Mouse (Mus musculus) embryonic facial prominence, embryonic 12.5 days (tissue): ENCODE data around the gene Ddx4. TPM values are rescaled to one million over a fixed set of nuclear protein-coding genes. Genes with fewer than 3 reads are reported as not detected.
"Not testable (repeated sequence)": the region's sequence is repeated elsewhere in the genome, so short reads cannot be mapped to it uniquely, and the experiment has no call there.

ENCODE experiments used
- ATAC-seq: fragments of 200-750 bp; cut with Nextera tagmentation; 2 replicates; pipeline ENCODE4 v1.8.0; 2017; ENCODE audit not compliant: insufficient number of reproducible peaks, insufficient read depth, low FRiP score, low TSS enrichment
- H3K27ac ChIP-seq: fragments of 300-500 bp; sonication (generic); 2 replicates; pipeline ENCODE4 v1.5.1; 2016; ENCODE audit warnings: mild to moderate bottlenecking
- H3K27me3 ChIP-seq: fragments of 300-500 bp; sonication (generic); 2 replicates; pipeline ENCODE4 v1.6.1; 2016; ENCODE audit warnings: mild to moderate bottlenecking, moderate library complexity
- H3K36me3 ChIP-seq: fragments of 300-500 bp; sonication (generic); 2 replicates; pipeline ENCODE4 v1.6.1; 2016; ENCODE audit warnings: mild to moderate bottlenecking
- H3K4me1 ChIP-seq: fragments of 300-500 bp; sonication (generic); 2 replicates; pipeline ENCODE4 v1.6.1; 2016
- H3K4me2 ChIP-seq: fragments of 300-500 bp; sonication (generic); replicated peaks from 2 replicates; pipeline ENCODE4 v1.6.1; 2016; ENCODE audit warnings: mild to moderate bottlenecking, moderate library complexity
- H3K4me3 ChIP-seq: fragments of 300-500 bp; sonication (generic); 2 replicates; pipeline ENCODE4 v1.5.1; 2016; ENCODE audit warnings: mild to moderate bottlenecking
- H3K9ac ChIP-seq: fragments of 300-500 bp; sonication (generic); 2 replicates; pipeline ENCODE4 v1.6.1; 2016; ENCODE audit warnings: mild to moderate bottlenecking, moderate library complexity
- H3K9me3 ChIP-seq: fragments of 300-500 bp; sonication (generic); 2 replicates; pipeline ENCODE4 v1.6.1; 2016; ENCODE audit warnings: mild to moderate bottlenecking, moderate library complexity
- WGBS: fragments of 180-500 bp; shearing (Covaris S2); methylation state at CpG from one replicate; pipeline ENCODE4 v1.1.7; 2016; 5-methylcytosine and 5-hydroxymethylcytosine counted together
- polyA plus RNA-seq: library from polyadenylated mRNA; unstranded; fragments of >200 nt; fragmentation: Nextera tagmentation; extraction: Ambion mirVana; gene quantifications from 2 replicates; pipeline ENCODE4 v1.2.1, GENCODE M21; 2016

Ddx4 gene
- polyA plus RNA-seq, 1 experiment from 2014 or later, result 0.92 TPM

GRCm38 (mm10) chr13:112625566-112625965, 26.7 kb downstream of the Ddx4 start:
- Histone ChIP-seq H3K4me2 (no peak overlapping the region), H3K9me3 (no peaks in the 10 kb centered on the region), H3K27me3 (no peaks in the 10 kb centered on the region), H3K27ac (no peak overlapping the region), H3K4me3 (no peak overlapping the region), H3K9ac (no peak overlapping the region), H3K4me1 (no peaks in the 10 kb centered on the region), H3K36me3 (no peaks in the 10 kb centered on the region)
- ATAC-seq, result no peak

GRCm38 (mm10) chr13:112624622-112625021, 27.7 kb downstream of the Ddx4 start:
- Histone ChIP-seq H3K4me3 (no peak overlapping the region), H3K4me2 (no peak overlapping the region), H3K9me3 (no peaks in the 10 kb centered on the region), H3K27me3 (no peaks in the 10 kb centered on the region), H3K9ac (no peak overlapping the region), H3K27ac (no peak overlapping the region), H3K36me3 (no peaks in the 10 kb centered on the region), H3K4me1 (no peaks in the 10 kb centered on the region)
- WGBS, result 85% methylated on average over 3 of the region's 3 CpGs
- no peak for ATAC-seq

- no peak overlapping the region for H3K4me3 ChIP-seq
- H3K4me1 ChIP-seq, result no peaks in the 10 kb centered on the region
- no peak overlapping the region for H3K9ac ChIP-seq
- no peaks in the 10 kb centered on the region for H3K36me3 ChIP-seq
- no peaks in the 10 kb centered on the region for H3K9me3 ChIP-seq
- no peak overlapping the region for H3K27ac ChIP-seq
- no peak overlapping the region for H3K4me2 ChIP-seq
- no peak for ATAC-seq
- H3K27me3 ChIP-seq, result no peaks in the 10 kb centered on the region
- WGBS, result 73% methylated on average over 7 of the region's 7 CpGs
Observed at GRCm38 (mm10) chr13:112623656-112624055, 28.6 kb downstream of the Ddx4 start.

- Histone ChIP-seq H3K27me3 (no peaks in the 10 kb centered on the region), H3K36me3 (no peaks in the 10 kb centered on the region), H3K4me3 (no peak overlapping the region), H3K9me3 (no peaks in the 10 kb centered on the region), H3K9ac (no peak overlapping the region), H3K4me1 (no peaks in the 10 kb centered on the region), H3K27ac (no peak overlapping the region), H3K4me2 (no peak overlapping the region)
- WGBS, result 71% methylated on average over 3 of the region's 3 CpGs
- ATAC-seq, result no peak
Observed at GRCm38 (mm10) chr13:112621592-112621991, 30.7 kb downstream of the Ddx4 start.

GRCm38 (mm10) chr13:112608606-112609005, 43.7 kb downstream of the Ddx4 start:
- no peak overlapping the region for H3K4me2 ChIP-seq
- H3K27ac ChIP-seq, result no peak overlapping the region
- no peaks in the 10 kb centered on the region for H3K27me3 ChIP-seq
- no peaks in the 10 kb centered on the region for H3K36me3 ChIP-seq
- no peaks in the 10 kb centered on the region for H3K9me3 ChIP-seq
- H3K9ac ChIP-seq, result no peak overlapping the region
- no peak overlapping the region for H3K4me3 ChIP-seq
- ATAC-seq, result no peak
- H3K4me1 ChIP-seq, result no peaks in the 10 kb centered on the region
- 83% methylated on average over 3 of the region's 3 CpGs for WGBS

- Histone ChIP-seq H3K9me3 (no peaks in the 10 kb centered on the region), H3K27me3 (no peaks in the 10 kb centered on the region), H3K4me1 (no peaks in the 10 kb centered on the region), H3K4me2 (no peak overlapping the region), H3K27ac (no peak overlapping the region), H3K36me3 (no peaks in the 10 kb centered on the region), H3K9ac (no peak overlapping the region), H3K4me3 (no peak overlapping the region)
- ATAC-seq, result no peak
- 71% methylated on average over 4 of the region's 4 CpGs for WGBS
Observed at GRCm38 (mm10) chr13:112604411-112604810, 47.9 kb downstream of the Ddx4 start.

- no peaks in the 10 kb centered on the region for H3K9me3 ChIP-seq
- no peak overlapping the region for H3K27ac ChIP-seq
- H3K4me3 ChIP-seq, result no peak overlapping the region
- no peak for ATAC-seq
- H3K4me2 ChIP-seq, result no peak overlapping the region
- no peak overlapping the region for H3K9ac ChIP-seq
- H3K27me3 ChIP-seq, result no peaks in the 10 kb centered on the region
- no peaks in the 10 kb centered on the region for H3K36me3 ChIP-seq
- no peaks in the 10 kb centered on the region for H3K4me1 ChIP-seq
- 90% methylated on average over 1 of the region's 1 CpGs for WGBS
Observed at GRCm38 (mm10) chr13:112603839-112604238, 48.4 kb downstream of the Ddx4 start.

GRCm38 (mm10) chr13:112602607-112603006, 49.7 kb downstream of the Ddx4 start:
- 63% methylated on average over 2 of the region's 2 CpGs for WGBS
- Histone ChIP-seq H3K27me3 (no peaks in the 10 kb centered on the region), H3K36me3 (no peaks in the 10 kb centered on the region), H3K9me3 (no peaks in the 10 kb centered on the region), H3K9ac (no peak overlapping the region), H3K4me3 (no peak overlapping the region), H3K4me1 (no peaks in the 10 kb centered on the region), H3K4me2 (no peak overlapping the region), H3K27ac (no peak overlapping the region)
- ATAC-seq, result no peak

GRCm38 (mm10) chr13:112594260-112594659, 58.0 kb downstream of the Ddx4 start, which contains the start of gene Il31ra:
TSS of gene Il31ra (minus strand) at chr13:112594360.
- H3K9ac ChIP-seq, ATAC-seq, H3K4me3 ChIP-seq, H3K27ac ChIP-seq, H3K9me3 ChIP-seq, H3K4me1 ChIP-seq, H3K27me3 ChIP-seq, H3K4me2 ChIP-seq, H3K36me3 ChIP-seq: not testable (repeated sequence)
- WGBS, result 97% methylated on average over 4 of the region's 8 CpGs

- no peak overlapping the region for H3K4me2 ChIP-seq
- H3K36me3 ChIP-seq, result no peaks in the 10 kb centered on the region
- no peak overlapping the region for H3K27ac ChIP-seq
- H3K4me1 ChIP-seq, result no peaks in the 10 kb centered on the region
- WGBS, result 46% methylated on average over 2 of the region's 2 CpGs
- no peak overlapping the region for H3K4me3 ChIP-seq
- no peaks in the 10 kb centered on the region for H3K9me3 ChIP-seq
- H3K9ac ChIP-seq, result no peak overlapping the region
- no peaks in the 10 kb centered on the region for H3K27me3 ChIP-seq
- ATAC-seq, result no peak
Observed at GRCm38 (mm10) chr13:112590254-112590653, 62.0 kb downstream of the Ddx4 start.

- no peak overlapping the region for H3K4me2 ChIP-seq
- H3K4me3 ChIP-seq, result no peak overlapping the region
- no peaks in the 10 kb centered on the region for H3K9me3 ChIP-seq
- no peaks in the 10 kb centered on the region for H3K36me3 ChIP-seq
- no peaks in the 10 kb centered on the region for H3K4me1 ChIP-seq
- no peak for ATAC-seq
- no peak overlapping the region for H3K27ac ChIP-seq
- no peaks in the 10 kb centered on the region for H3K27me3 ChIP-seq
- no peak overlapping the region for H3K9ac ChIP-seq
Observed at GRCm38 (mm10) chr13:112589625-112590024, 62.6 kb downstream of the Ddx4 start.

GRCm38 (mm10) chr13:112584556-112585237, 67.6 kb downstream of the Ddx4 start:
- Histone ChIP-seq H3K9me3 (no peaks in the 10 kb centered on the region), H3K36me3 (no peaks in the 10 kb centered on the region), H3K4me1 (peaks cover 9% of the 10 kb centered on the region; the same call in 1 of the 2 replicates), H3K27ac (no peak overlapping the region), H3K4me2 (no peak overlapping the region), H3K9ac (no peak overlapping the region), H3K27me3 (no peaks in the 10 kb centered on the region), H3K4me3 (no peak overlapping the region)
- ATAC-seq, result no peak
- WGBS, result 46% methylated on average over 7 of the region's 7 CpGs
